Mouse (Mus musculus) heart, embryonic 14.5 days (tissue): Measurements from ENCODE around the gene Pawr. TPM values are rescaled to one million over a fixed set of nuclear protein-coding genes. Genes with fewer than 3 reads are reported as not detected.

Source experiments
- ATAC-seq: fragments of 200-750 bp; cut with Nextera tagmentation; 2 replicates; pipeline ENCODE4 v1.8.0; 2017; ENCODE audit warnings: low read depth, moderate TSS enrichment; ENCODE audit not compliant: insufficient number of reproducible peaks, insufficient read depth, low FRiP score
- H3K27ac ChIP-seq, 2 experiments: fragments of 200-500 bp in 1 of 2; fragments of 300-500 bp in 1 of 2; sonication (generic) in 1 of 2; replicated peaks in 1 of 2; 2 replicates each; pipeline ENCODE4 v1.5.1; 2012 to 2014; ENCODE audit warnings: low read depth in 2 of 2, low read length in 2 of 2, control low read depth in 1 of 2, mild to moderate bottlenecking in 1 of 2, mixed read lengths in 1 of 2; ENCODE audit not compliant: control insufficient read depth in 1 of 2, insufficient read depth in 1 of 2
- H3K27me3 ChIP-seq: fragments of 300-500 bp; sonication (generic); 2 replicates; pipeline ENCODE4 v1.6.1; 2014; ENCODE audit warnings: mild to moderate bottlenecking, low read length, control low read depth; ENCODE audit not compliant: control insufficient read depth, insufficient read depth
- H3K36me3 ChIP-seq: fragments of 300-500 bp; sonication (generic); 2 replicates; pipeline ENCODE4 v1.6.1; 2014; ENCODE audit warnings: mild to moderate bottlenecking, control low read depth, low read length, mixed read lengths; ENCODE audit not compliant: control insufficient read depth, insufficient read depth
- H3K4me1 ChIP-seq, 2 experiments: fragments of 200-500 bp in 1 of 2; fragments of 300-500 bp in 1 of 2; sonication (generic) in 1 of 2; 2 replicates each; pipeline ENCODE4 v1.6.1; 2012 to 2014; ENCODE audit warnings: low read length in 2 of 2, control low read depth in 1 of 2, mixed read lengths in 1 of 2; ENCODE audit not compliant: control insufficient read depth in 2 of 2, insufficient read depth in 2 of 2
- H3K4me2 ChIP-seq: fragments of 300-500 bp; sonication (generic); 2 replicates; pipeline ENCODE4 v1.6.1; 2014; ENCODE audit warnings: mild to moderate bottlenecking, low read length
- H3K4me3 ChIP-seq, 2 experiments: fragments of 200-500 bp in 1 of 2; fragments of 300-500 bp in 1 of 2; sonication (generic) in 1 of 2; 2 replicates each; pipeline ENCODE4 v1.5.1; 2012 to 2014; ENCODE audit warnings: low read length in 2 of 2, mild to moderate bottlenecking in 2 of 2, control low read depth in 1 of 2, low read depth in 1 of 2, moderate library complexity in 1 of 2; ENCODE audit not compliant: control insufficient read depth in 1 of 2, insufficient read depth in 1 of 2
- H3K9ac ChIP-seq: fragments of 300-500 bp; sonication (generic); 2 replicates; pipeline ENCODE4 v1.6.1; 2014; ENCODE audit warnings: mild to moderate bottlenecking, low read length
- H3K9me3 ChIP-seq: fragments of 300-500 bp; sonication (generic); 2 replicates; pipeline ENCODE4 v1.6.1; 2016; ENCODE audit warnings: low read length, control low read depth; ENCODE audit not compliant: control insufficient read depth
- WGBS: fragments of 180-500 bp; shearing (Covaris S2); extraction: QIAGEN DNeasy Blood & Tissue Kit; methylation state at CpG from one replicate; pipeline ENCODE4 v1.1.7; 2014; 5-methylcytosine and 5-hydroxymethylcytosine counted together
- polyA plus RNA-seq: library from polyadenylated mRNA; unstranded; fragments of >200 nt; fragmentation: Nextera tagmentation; extraction: Ambion mirVana; gene quantifications from 2 replicates; pipeline ENCODE4 v1.2.1, GENCODE M21; 2014

The Pawr gene
- polyA plus RNA-seq, 1 experiment from 2014 or later = 12.4 TPM

DNA sequence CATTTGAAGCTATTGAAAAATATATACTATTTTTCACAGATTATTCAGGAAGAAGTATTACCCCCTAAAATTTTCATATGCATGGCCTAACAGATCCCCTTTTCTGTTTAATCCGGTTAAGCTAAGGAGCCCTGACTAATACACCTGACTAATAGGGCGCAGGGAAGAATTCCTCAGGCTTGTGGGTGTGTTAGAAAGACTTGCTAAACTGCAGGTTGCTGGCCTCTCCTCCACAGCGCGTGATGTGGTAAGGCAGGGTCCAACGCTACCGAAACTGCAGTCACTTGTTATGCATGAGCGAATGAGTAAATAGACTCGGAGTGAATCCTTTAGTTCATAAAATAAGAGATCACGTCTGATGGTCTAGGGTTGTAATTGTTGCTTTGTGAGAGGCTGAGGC is 120.5 kb downstream of the Pawr start:
- Histone ChIP-seq H3K9ac (no peak overlapping the region), H3K36me3 (no peaks in the 10 kb centered on the region), H3K27ac (no peak overlapping the region), H3K4me1 (peaks cover 9 to 15% of the 10 kb centered on the region in 2 experiments; a peak in 3 of 4 replicates), H3K4me3 (no peak overlapping the region), H3K4me2 (no peak overlapping the region), H3K9me3 (no peaks in the 10 kb centered on the region), H3K27me3 (no peaks in the 10 kb centered on the region)
- ATAC-seq = no peak
- 96% methylated on average over 9 of the region's 9 CpGs for WGBS

DNA sequence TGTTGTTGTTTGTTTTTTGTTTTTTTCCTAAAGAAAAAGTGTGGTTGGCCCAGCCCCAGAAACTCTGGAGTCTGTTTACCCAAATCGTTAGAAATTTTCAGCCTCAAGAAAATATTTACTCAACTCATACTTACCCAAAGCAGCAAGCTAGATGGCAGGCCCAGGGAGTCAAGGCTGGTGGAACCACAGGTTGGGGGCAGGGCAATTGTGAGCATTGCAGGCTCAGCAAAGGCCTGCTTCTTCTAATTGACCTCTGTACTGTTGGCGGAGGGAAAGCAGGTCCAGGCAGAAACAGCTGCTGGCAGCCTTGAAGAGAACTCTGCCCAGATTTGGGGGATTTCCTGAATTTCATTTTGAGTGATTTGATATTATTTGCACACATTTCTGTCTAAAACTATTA is 121.6 kb downstream of the Pawr start:
- H3K4me1 ChIP-seq = peaks cover 7 to 8% of the 10 kb centered on the region in 2 experiments; a peak in 3 of 4 replicates
- 70% methylated on average over 2 of the region's 2 CpGs for WGBS
- no peak overlapping the region for H3K27ac ChIP-seq
- no peak overlapping the region for H3K4me2 ChIP-seq
- no peaks in the 10 kb centered on the region for H3K27me3 ChIP-seq
- H3K9me3 ChIP-seq = no peaks in the 10 kb centered on the region
- H3K9ac ChIP-seq = no peak overlapping the region
- H3K4me3 ChIP-seq = no peak overlapping the region
- no peaks in the 10 kb centered on the region for H3K36me3 ChIP-seq
- ATAC-seq = no peak

DNA sequence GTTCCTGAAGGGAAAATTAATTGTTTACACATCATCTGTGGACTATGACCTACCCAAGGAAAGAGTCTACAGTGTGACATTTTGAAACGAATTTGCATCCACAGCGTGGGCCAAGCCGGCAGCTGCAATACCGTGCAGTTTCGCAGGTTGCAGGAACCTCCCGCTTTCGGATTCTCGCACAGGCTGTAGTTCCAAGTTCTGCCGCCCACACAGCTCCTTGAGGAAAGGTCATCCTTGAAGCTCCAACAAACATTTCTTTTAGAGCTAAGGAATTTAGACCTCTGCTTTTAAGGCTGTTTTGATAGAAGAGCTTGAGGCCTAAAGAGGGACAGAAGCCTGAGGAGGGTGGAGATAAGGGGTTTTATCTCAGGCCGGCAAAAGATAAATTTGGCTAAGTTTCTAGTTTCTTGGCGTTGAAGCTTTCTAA is 122.8 kb downstream of the Pawr start:
- peaks cover 7 to 8% of the 10 kb centered on the region in 2 experiments; a peak in 3 of 4 replicates for H3K4me1 ChIP-seq
- no peaks in the 10 kb centered on the region for H3K27me3 ChIP-seq
- H3K4me3 ChIP-seq = no peak overlapping the region
- H3K4me2 ChIP-seq = no peak overlapping the region
- no peak overlapping the region for H3K9ac ChIP-seq
- no peaks in the 10 kb centered on the region for H3K36me3 ChIP-seq
- H3K27ac ChIP-seq = no peak overlapping the region
- H3K9me3 ChIP-seq = no peaks in the 10 kb centered on the region
- no peak for ATAC-seq
- WGBS = 41% methylated on average over 11 of the region's 11 CpGs

DNA sequence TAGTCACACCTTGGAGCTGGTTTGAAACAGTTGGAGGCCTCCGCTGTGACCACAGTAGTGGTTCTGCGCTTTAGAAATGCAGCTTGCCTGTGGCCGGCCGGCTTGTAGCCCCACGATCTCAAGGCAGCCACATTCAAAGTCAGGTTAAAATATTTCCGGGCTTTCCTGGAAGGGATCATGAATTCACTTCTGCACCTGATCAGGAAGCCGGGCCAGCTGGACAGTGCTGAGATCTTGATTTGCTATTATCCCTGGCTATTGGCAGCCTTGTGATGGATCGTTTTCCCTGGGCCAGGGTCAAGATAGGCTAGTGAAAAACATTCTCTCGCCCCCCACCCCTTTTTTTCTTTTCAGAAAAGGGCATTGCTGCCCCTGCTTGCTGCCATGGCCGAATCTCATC is 123.3 kb downstream of the Pawr start:
- ATAC-seq = no peak
- Histone ChIP-seq H3K9ac (no peak overlapping the region), H3K4me1 (peaks cover 7 to 8% of the 10 kb centered on the region in 2 experiments; a peak in 3 of 4 replicates), H3K27me3 (no peaks in the 10 kb centered on the region), H3K27ac (no peak overlapping the region), H3K9me3 (no peaks in the 10 kb centered on the region), H3K4me3 (no peak overlapping the region), H3K4me2 (no peak overlapping the region), H3K36me3 (no peaks in the 10 kb centered on the region)
- WGBS = 50% methylated on average over 10 of the region's 10 CpGs

GRCm38 (mm10) chr10:108455883-108456282 is 124.0 kb downstream of the Pawr start:
- Histone ChIP-seq H3K36me3 (no peaks in the 10 kb centered on the region), H3K4me1 (peaks cover 7 to 8% of the 10 kb centered on the region in 2 experiments; a peak in 3 of 4 replicates), H3K4me3 (no peak overlapping the region), H3K27ac (no peak overlapping the region), H3K27me3 (no peaks in the 10 kb centered on the region), H3K4me2 (no peak overlapping the region), H3K9ac (no peak overlapping the region), H3K9me3 (no peaks in the 10 kb centered on the region)
- ATAC-seq = no peak
- 81% methylated on average over 2 of the region's 2 CpGs for WGBS

DNA sequence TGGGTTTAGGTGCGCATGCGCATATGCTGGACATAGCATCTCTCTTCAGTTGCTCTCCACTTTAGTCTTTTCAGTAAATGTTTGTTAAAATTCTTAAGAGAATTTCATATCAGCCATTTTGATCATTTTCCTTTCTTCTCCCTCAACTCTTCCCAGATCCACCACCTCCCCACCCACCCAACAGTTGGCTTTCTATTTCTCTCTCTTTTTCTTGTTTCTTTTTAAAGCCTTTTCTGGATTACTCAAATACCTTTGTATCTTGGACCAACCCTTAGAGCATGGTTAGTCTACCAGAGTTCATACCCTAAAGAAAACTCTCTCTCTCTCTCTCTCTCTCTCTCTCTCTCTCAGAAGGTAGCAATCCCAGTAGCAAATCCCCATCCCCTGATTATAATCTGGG is 125.1 kb downstream of the Pawr start:
- ATAC-seq = no peak
- no peak overlapping the region for H3K9ac ChIP-seq
- no peak overlapping the region for H3K27ac ChIP-seq
- no peaks in the 10 kb centered on the region for H3K27me3 ChIP-seq
- H3K4me3 ChIP-seq = no peak overlapping the region
- H3K4me2 ChIP-seq = no peak overlapping the region
- no peaks in the 10 kb centered on the region for H3K9me3 ChIP-seq
- no peaks in the 10 kb centered on the region for H3K36me3 ChIP-seq
- 94% methylated on average over 2 of the region's 2 CpGs for WGBS
- H3K4me1 ChIP-seq = peaks cover 7 to 8% of the 10 kb centered on the region in 2 experiments; a peak in 3 of 4 replicates

- Histone ChIP-seq H3K27ac (no peak overlapping the region), H3K9me3 (peaks cover 3% of the 10 kb centered on the region; the same call in 1 of the 2 replicates), H3K27me3 (no peaks in the 10 kb centered on the region), H3K4me3 (no peak overlapping the region), H3K4me2 (no peak overlapping the region), H3K9ac (no peak overlapping the region), H3K4me1 (0 out of 4 replicates have a peak, but pooled peaks cover 0 to 4% of the 10 kb centered on the region in 2 experiments), H3K36me3 (no peaks in the 10 kb centered on the region)
- 70% methylated on average over 2 of the region's 2 CpGs for WGBS
- ATAC-seq = no peak
These were observed 129.9 kb downstream of the Pawr start for GRCm38 (mm10) chr10:108461862-108462261.
